Mouse (Mus musculus): ENCODE measurements around the gene Stk17b.

Stk17b gene

GRCm38 (mm10) chr1:53784721-53785418 lies at the start of gene Stk17b:
TSS of gene Stk17b (minus strand) at chr1:53785224.
- DNase-seq (ENCODE audit: low spot score in 2 of 2): peak; percentile 89 to 91

- DNase-seq (ENCODE audit: low spot score in 2 of 2): no peak
These were observed 45.3 kb upstream of the Stk17b start for GRCm38 (mm10) chr1:53830286-53830685.

- DNase-seq (ENCODE audit: low spot score in 2 of 2): peak in 1 of 2 experiments; percentile 37
These were observed 44.1 kb upstream of the Stk17b start for GRCm38 (mm10) chr1:53829089-53829488.

GRCm38 (mm10) chr1:53824446-53825337 lies 39.7 kb upstream of the Stk17b start:
- no peak for DNase-seq (ENCODE audit: low spot score in 2 of 2)

- peak; percentile 71 to 82 for DNase-seq (ENCODE audit: low spot score in 2 of 2)
These were observed 38.8 kb upstream of the Stk17b start for GRCm38 (mm10) chr1:53823687-53824445.

- no peak for DNase-seq (ENCODE audit: low spot score in 2 of 2)
These were observed 37.0 kb upstream of the Stk17b start for GRCm38 (mm10) chr1:53821983-53822382.

- no peak for DNase-seq (ENCODE audit: low spot score in 2 of 2)
These were observed 35.1 kb upstream of the Stk17b start for GRCm38 (mm10) chr1:53820041-53820632.

GRCm38 (mm10) chr1:53818072-53818862 lies 33.2 kb upstream of the Stk17b start:
- DNase-seq (ENCODE audit: low spot score in 2 of 2): no peak

- no peak for DNase-seq (ENCODE audit: low spot score in 2 of 2)
These were observed 31.3 kb upstream of the Stk17b start for GRCm38 (mm10) chr1:53816353-53816752.

GRCm38 (mm10) chr1:53814077-53814705 lies 29.2 kb upstream of the Stk17b start:
- DNase-seq (ENCODE audit: low spot score in 2 of 2): no peak

- no peak for DNase-seq (ENCODE audit: low spot score in 2 of 2)
These were observed 26.9 kb upstream of the Stk17b start for GRCm38 (mm10) chr1:53811919-53812318.

- DNase-seq (ENCODE audit: low spot score in 2 of 2): no peak
These were observed 23.2 kb upstream of the Stk17b start for GRCm38 (mm10) chr1:53808229-53808628.

- DNase-seq (ENCODE audit: low spot score in 2 of 2): no peak
These were observed 12.8 kb upstream of the Stk17b start for GRCm38 (mm10) chr1:53797811-53798210.

GRCm38 (mm10) chr1:53797074-53797473 lies 12.1 kb upstream of the Stk17b start:
- no peak for DNase-seq (ENCODE audit: low spot score in 2 of 2)

- DNase-seq (ENCODE audit: low spot score in 2 of 2): no peak
These were observed 11.2 kb upstream of the Stk17b start for GRCm38 (mm10) chr1:53796271-53796670.

GRCm38 (mm10) chr1:53795591-53795990 lies 10.6 kb upstream of the Stk17b start:
- DNase-seq (ENCODE audit: low spot score in 2 of 2): no peak

GRCm38 (mm10) chr1:53795081-53795480 lies 10.1 kb upstream of the Stk17b start:
- DNase-seq (ENCODE audit: low spot score in 2 of 2): no peak

- no peak for DNase-seq (ENCODE audit: low spot score in 2 of 2)
These were observed 9.3 kb upstream of the Stk17b start for GRCm38 (mm10) chr1:53794279-53794678.

GRCm38 (mm10) chr1:53791343-53791742 lies 6.3 kb upstream of the Stk17b start:
- no peak for DNase-seq (ENCODE audit: low spot score in 2 of 2)

- peak in 1 of 2 experiments; percentile 25 for DNase-seq (ENCODE audit: low spot score in 2 of 2)
These were observed 718 bp downstream of the Stk17b start for GRCm38 (mm10) chr1:53784291-53784720.

Data from right cerebral cortex, postnatal 10 days (tissue).